Mouse (Mus musculus) left cerebral cortex, adult 2 months (tissue): ENCODE data around the gene Sytl1. TPM values are rescaled to one million over a fixed set of nuclear protein-coding genes. Genes with fewer than 3 reads are reported as not detected.

ENCODE experiments used
- DNase-seq, 2 experiments: peaks; one replicate each; pipeline ENCODE4 v3.0.0; 2021 to 2022; ENCODE audit warnings: low spot score in 2 of 2, mixed read lengths in 1 of 2; ENCODE audit errors: extremely low spot score in 1 of 2
- H3K27ac ChIP-seq: fragments of 200-600 bp; 2 replicates; pipeline ENCODE4 v1.8.1; 2022
- H3K4me3 ChIP-seq: fragments of 200-600 bp; 2 replicates; pipeline ENCODE4 v1.8.1; 2022
- CTCF ChIP-seq: fragments of 200-600 bp; IDR thresholded peaks from 2 replicates; pipeline ENCODE4 v1.8.1; 2022; ENCODE audit warnings: antibody characterized with exemption, mild to moderate bottlenecking, moderate library complexity
- intact Hi-C: fragments of 180-260 bp; cut with DNase I; formaldehyde crosslinking; loops from one replicate; pipeline ENCODE4 v1.15.1; 2025
- total RNA-seq, 2 experiments: library from RNA; stranded (reverse); gene quantifications; 2 replicates each; pipeline ENCODE4 v1.2.3; 2021

Gene Sytl1
- total RNA-seq, 2 experiments from 2014 or later: 3.0 TPM

- Histone ChIP-seq H3K4me3 (no peak overlapping the region), H3K27ac (no peak overlapping the region)
- no peak for TF ChIP-seq CTCF
- DNase-seq: no peak
- intact Hi-C loops: no loop called here
These were observed 58.5 kb downstream of the Sytl1 start for GRCm38 (mm10) chr4:133204379-133204778.

DNA sequence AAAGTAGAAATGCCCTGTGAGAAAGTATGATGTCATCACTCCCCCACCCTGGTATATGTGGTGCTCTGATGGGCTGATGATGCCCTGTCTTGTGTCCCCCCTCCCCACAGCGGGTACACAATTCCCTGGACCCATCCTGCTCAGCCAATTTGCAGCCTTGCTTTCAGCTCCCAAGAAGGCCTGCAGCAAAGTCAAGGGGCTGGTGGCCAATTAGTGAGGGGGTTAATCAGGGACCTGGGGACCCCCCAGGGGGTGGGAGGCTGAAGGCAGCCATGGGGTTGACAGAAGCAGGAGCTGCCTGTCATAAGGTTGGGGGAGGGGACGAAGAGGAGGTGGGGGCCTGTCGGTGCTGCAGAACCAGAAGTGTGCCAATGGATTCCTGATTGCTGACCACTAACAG, 59.3 kb downstream of the Sytl1 start:
- no peak overlapping the region for H3K4me3 ChIP-seq
- H3K27ac ChIP-seq: no peak overlapping the region
- no peak for DNase-seq
- no peak for TF ChIP-seq CTCF
- intact Hi-C loops: no loop called here

Other genes starting within 250 kb of the Sytl1 start
- gene Wasf2, start 132.6 kb downstream of the Sytl1 start, total RNA-seq: 10 to 100 TPM; 25.7 to 34.3 TPM
- 1 to 10 TPM; 7.3 to 7.7 TPM for gene Cd164l2, start 51.0 kb downstream of the Sytl1 start, total RNA-seq
- gene Gpr3, start 50.6 kb downstream of the Sytl1 start, total RNA-seq: 10 to 100 TPM; 12.5 to 15.6 TPM
- 10 to 100 TPM in 1 of 2 experiments, 1 to 10 TPM in 1; 5.3 to 10.6 TPM for gene Map3k6, start 22.3 kb downstream of the Sytl1 start, total RNA-seq
- 10 to 100 TPM; 87.3 to 91.2 TPM for gene Tmem222, start 14.7 kb upstream of the Sytl1 start, total RNA-seq
- gene Wdtc1, start 90.4 kb upstream of the Sytl1 start, total RNA-seq: 10 to 100 TPM; 59.7 to 60.6 TPM
- 10 to 100 TPM; 49.8 to 53.0 TPM for gene Slc9a1, start 106.6 kb upstream of the Sytl1 start, total RNA-seq
- gene Tent5b, start 217.0 kb upstream of the Sytl1 start, total RNA-seq: not detected
- gene Trnp1, start 235.4 kb upstream of the Sytl1 start, total RNA-seq: 100 to 1,000 TPM; 156 to 160 TPM